Mouse (Mus musculus) mouse embryonic stem cell (cell line): ENCODE measurements around the gene Slc39a8.

ENCODE experiments used
- in situ Hi-C, 2 experiments: fragments of 300-500 bp; cut with MboI; formaldehyde crosslinking; loops; 1 replicate in 1 of 2; 3 replicates in 1 of 2; pipeline ENCODE4 v1.14.3; 2019 to 2020; ENCODE audit warnings: low sequenced_read_pairs in 2 of 2, low pct_unique_long_range_greater_than_20kb in 1 of 2, mixed read lengths in 1 of 2; ENCODE audit not compliant: unreplicated experiment in 1 of 2

Slc39a8 gene

GRCm38 (mm10) chr3:135825016-135825753 lies at the start of gene Slc39a8:
Slc39a8 (plus strand) TSS chr3:135825279.
- in situ Hi-C loops = no loop called here

DNA sequence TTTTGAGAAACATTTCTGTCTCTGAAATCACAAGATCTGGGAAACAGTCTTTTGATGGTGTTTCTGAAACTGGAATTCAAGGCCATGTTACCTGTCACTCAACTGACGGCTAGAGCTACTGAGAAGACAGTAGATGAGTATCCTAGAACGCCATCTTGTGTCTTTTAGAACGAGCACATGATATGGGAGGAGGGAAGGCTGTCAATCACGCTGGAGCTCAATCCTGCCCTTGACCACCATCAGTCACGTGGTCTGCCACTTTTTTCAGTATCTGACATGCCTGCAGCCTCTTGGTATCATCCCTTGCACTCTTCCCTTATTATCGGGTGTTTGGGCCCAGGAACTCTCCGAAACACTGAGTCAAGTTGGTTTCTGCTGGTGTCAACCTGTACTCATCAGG lies 40.0 kb upstream of the Slc39a8 start:
- in situ Hi-C loops = no loop called here

- in situ Hi-C loops = no loop called here
These were observed 29.0 kb upstream of the Slc39a8 start for GRCm38 (mm10) chr3:135796117-135796516.

DNA sequence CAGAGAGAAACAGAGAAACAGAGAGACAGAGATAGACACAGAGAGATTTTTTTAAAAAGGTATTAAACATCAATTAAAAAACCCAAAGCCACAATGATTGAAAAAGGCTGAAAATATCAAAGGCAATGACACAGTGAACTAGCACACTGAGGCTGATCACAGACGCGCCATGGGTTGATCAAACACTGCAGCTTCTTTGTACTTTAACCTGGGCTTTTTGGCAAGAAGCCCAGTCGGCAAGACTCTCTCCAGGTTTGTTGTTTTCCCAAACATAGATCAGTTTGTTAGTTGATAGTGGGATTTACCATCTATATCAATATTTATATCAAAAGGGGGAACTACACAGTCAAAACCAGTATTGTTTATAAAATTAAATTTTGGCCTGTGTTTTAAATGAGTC lies 26.8 kb upstream of the Slc39a8 start:
- in situ Hi-C loops = no loop called here

DNA sequence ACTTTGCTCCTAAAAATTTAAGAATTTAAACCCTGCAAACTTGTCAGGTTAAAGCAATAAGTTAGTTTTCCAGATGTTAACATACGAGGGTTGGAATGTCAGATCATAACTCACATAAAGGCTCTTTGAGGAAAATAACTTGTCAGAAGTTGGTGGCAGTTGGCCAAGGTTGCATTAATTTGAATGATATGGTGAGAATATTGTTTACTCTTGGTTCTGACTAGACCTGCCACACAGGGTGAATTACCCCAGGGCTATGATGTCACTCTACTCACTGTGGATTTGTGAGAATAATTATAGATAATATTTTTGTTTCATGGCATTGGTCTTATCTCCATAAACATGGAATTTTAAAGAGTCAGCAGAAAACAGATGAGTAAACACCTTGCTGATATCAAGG lies 26.4 kb upstream of the Slc39a8 start:
- in situ Hi-C loops = no loop called here

GRCm38 (mm10) chr3:135814665-135815064 lies 10.4 kb upstream of the Slc39a8 start:
- in situ Hi-C loops = no loop called here

- in situ Hi-C loops = no loop called here
These were observed 8.9 kb upstream of the Slc39a8 start for GRCm38 (mm10) chr3:135815973-135816727.

GRCm38 (mm10) chr3:135817124-135817523 lies 8.0 kb upstream of the Slc39a8 start:
- in situ Hi-C loops = no loop called here

DNA sequence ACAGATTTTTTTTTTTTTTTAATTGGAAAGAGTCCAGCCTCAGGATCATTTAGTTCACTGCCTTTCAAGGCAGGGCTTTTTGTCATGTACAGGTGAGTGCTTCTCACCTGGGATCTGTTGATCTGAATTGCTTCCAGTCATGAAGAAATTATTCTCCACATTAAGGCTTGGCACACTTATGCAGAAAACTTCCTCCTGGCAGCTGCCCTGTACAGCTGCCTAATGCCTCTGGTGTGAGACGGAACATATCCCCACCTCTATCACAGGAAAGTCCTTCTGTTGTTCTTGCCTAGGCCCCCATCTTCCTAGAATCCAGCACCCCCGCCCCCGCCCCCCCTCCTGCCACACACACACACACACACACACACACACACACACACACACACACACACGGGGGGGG lies 643 bp upstream of the Slc39a8 start:
- in situ Hi-C loops = no loop called here

GRCm38 (mm10) chr3:135825754-135826683 lies 940 bp downstream of the Slc39a8 start:
- in situ Hi-C loops = no loop called here

DNA sequence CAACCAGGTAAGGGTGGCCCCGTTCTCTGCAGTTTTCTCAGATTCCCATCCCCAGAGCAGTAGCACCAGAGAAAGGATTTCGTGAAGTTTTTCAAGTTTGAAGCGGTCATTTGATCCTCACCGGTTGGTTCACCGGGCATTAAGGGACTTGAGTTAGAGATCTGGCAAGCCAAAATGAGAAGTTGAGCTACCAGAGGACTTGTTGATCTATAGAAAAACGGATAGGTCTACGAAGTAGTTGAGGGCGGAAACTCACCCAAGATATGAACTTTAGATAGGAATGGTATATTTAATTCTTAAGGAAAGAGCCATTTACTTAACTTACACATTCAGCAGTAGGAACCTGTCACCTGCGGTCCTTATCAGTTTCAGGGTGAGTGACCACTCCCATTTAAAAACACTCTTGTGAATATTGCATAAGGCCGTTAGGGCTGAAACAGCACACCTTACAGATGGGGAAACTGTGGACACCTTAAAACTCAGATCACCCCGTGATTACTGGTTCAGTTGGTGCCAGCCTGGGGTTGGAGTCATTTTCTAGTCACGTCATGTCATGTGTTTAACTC lies 1.7 kb downstream of the Slc39a8 start:
- in situ Hi-C loops = no loop called here

DNA sequence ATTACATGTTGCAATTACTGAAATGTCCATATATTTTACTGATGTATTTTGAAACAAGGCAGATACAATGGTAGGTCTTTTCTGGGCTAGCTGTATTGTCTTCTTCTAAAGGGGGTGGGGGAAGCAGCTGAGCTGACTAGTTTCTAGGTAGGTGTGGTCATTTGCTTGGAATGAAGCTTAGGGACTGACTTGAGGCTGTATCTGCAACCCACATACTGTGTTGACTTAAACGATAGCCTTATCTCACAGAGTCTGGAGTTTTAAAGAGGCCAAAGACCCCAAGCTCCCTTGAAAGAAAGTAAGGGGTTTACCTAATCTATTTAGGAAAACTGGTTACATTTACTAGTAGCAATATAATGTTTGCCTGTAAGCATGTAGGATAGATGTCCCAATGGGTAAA lies 2.9 kb downstream of the Slc39a8 start:
- in situ Hi-C loops = no loop called here

DNA sequence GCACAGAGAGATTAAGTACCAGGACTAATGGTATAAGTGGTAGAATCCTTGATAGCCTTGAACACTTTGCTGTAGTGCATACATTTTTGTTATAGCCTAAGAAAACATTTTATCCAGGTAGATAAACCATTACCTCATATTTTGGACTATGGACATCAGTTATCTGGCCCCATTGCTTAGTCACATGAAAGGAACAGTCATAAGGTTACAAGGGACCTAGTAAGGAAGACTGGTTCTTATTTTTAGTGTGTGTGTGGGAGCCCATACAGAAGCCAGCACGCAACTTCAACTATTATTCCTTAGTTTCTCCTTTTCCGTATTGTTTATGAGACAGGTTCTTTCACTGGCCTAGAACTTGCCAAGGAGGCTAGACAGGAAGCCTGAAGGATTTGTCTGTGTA lies 7.4 kb downstream of the Slc39a8 start:
- in situ Hi-C loops = no loop called here

GRCm38 (mm10) chr3:135832907-135833306 lies 7.8 kb downstream of the Slc39a8 start:
- in situ Hi-C loops = no loop called here

DNA sequence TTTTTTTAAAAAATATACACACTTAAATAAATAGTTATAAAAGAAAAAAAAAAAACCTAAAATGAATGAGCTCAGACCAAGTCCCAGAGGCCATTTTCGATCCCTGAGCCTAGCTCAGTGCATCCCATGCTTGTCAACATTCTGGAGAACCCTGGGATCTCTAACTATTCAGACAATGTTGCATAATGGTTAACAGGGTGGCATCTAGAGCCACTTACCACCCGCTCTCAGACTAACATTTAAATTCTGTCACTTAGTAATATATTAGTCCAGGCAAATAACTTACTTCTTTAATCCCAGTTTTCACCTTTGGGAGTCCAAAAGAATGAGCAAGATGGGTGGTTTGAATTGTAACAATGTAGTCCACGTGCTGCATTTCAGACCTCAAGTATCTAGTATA lies 9.9 kb downstream of the Slc39a8 start:
- in situ Hi-C loops = no loop called here

- in situ Hi-C loops = no loop called here
These were observed 14.5 kb downstream of the Slc39a8 start for GRCm38 (mm10) chr3:135839535-135839934.

GRCm38 (mm10) chr3:135840185-135840584 lies 15.1 kb downstream of the Slc39a8 start:
- in situ Hi-C loops = no loop called here

DNA sequence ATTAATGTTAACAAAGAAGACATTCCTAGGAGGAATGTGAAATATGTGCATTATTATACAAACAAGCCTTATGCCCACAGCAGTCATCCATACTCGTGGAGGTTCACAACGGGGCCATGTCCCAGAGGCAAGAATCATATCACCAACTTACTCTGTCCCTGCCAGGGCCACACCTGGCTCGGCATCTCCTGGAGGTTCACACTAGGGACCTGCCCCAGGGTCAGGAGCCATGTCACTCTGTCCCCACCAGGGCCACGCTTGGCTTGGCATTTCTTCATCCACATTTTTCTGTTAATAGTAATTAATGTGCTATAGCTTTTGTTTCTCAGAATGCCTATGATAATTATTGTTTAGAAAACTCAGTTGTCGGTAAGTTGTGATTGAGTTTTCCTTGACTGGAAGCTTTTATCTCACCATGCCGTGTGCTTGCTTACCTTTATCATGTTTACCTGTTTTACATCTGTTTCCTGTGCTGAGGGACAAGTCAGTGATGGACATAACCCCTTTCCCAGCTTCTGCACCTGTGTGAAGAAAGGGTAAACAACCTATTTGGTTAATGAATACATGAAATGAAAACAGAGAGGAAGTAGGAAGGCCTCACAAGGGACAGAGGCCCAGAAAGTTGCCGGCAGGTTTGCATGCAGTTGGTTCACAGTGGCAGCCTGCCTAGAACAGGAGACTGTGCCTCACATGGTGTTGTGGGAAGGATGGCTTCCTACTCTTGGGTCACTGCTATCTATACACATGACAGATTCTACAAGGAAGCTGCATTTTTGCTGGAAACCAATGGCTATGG lies 16.8 kb downstream of the Slc39a8 start:
- in situ Hi-C loops = no loop called here
